Mouse (Mus musculus) left cerebral cortex, adult 9 months (tissue): ENCODE measurements at regions not wholly inside any gene's neighbourhood (a gene's known extent, or its start where the extent isn't known, plus 50 kb on each side); places are given as distances from the start of the nearest gene placed in this dataset.
"Not testable (repeated sequence)": the region's sequence is repeated elsewhere in the genome, so short reads cannot be mapped to it uniquely, and the experiment has no call there.

ENCODE experiments used
- DNase-seq, 2 experiments: peaks; one replicate each; pipeline ENCODE4 v3.0.0; 2022; ENCODE audit warnings: low spot score in 2 of 2

- no peak for DNase-seq
Observed at GRCm38 (mm10) chr16:73652976-73653690, 758.5 kb downstream of the Robo2 start.

GRCm38 (mm10) chr16:73647201-73647782 is 764.3 kb downstream of the Robo2 start:
- peak; percentile 18 to 25 for DNase-seq

- no peak for DNase-seq
Observed at GRCm38 (mm10) chr16:73613017-73613416, 798.6 kb downstream of the Robo2 start.

- no peak for DNase-seq
Observed at GRCm38 (mm10) chr16:73591421-73591820, 820.2 kb downstream of the Robo2 start.

- DNase-seq: no peak
Observed at GRCm38 (mm10) chr16:73561216-73561615, 850.4 kb downstream of the Robo2 start.

GRCm38 (mm10) chr16:73556940-73557339 is 854.7 kb downstream of the Robo2 start:
- no peak for DNase-seq

GRCm38 (mm10) chr16:73543651-73544050 is 868.0 kb downstream of the Robo2 start:
- no peak for DNase-seq

GRCm38 (mm10) chr16:73538040-73538439 is 873.6 kb downstream of the Robo2 start:
- DNase-seq: no peak

GRCm38 (mm10) chr16:73537541-73537940 is 874.1 kb downstream of the Robo2 start:
- DNase-seq: no peak

GRCm38 (mm10) chr16:73530191-73530590 is 881.4 kb downstream of the Robo2 start:
- DNase-seq: no peak

GRCm38 (mm10) chr16:73522931-73523330 is 888.7 kb downstream of the Robo2 start:
- DNase-seq: not testable (repeated sequence)

- DNase-seq: no peak
Observed at GRCm38 (mm10) chr16:73504759-73505158, 906.9 kb downstream of the Robo2 start.

GRCm38 (mm10) chr16:73498636-73499208 is 912.9 kb downstream of the Robo2 start:
- no peak for DNase-seq

- no peak for DNase-seq
Observed at GRCm38 (mm10) chr16:73483214-73483856, 928.3 kb downstream of the Robo2 start.

GRCm38 (mm10) chr16:73482176-73482575 is 929.4 kb downstream of the Robo2 start:
- no peak for DNase-seq

GRCm38 (mm10) chr16:73473502-73473901 is 938.1 kb downstream of the Robo2 start:
- DNase-seq: no peak

GRCm38 (mm10) chr16:73471547-73471946 is 940.1 kb downstream of the Robo2 start:
- no peak for DNase-seq

- DNase-seq: no peak
Observed at GRCm38 (mm10) chr16:73470535-73470934, 941.1 kb downstream of the Robo2 start.

GRCm38 (mm10) chr16:73466296-73466695 is 945.3 kb downstream of the Robo2 start:
- DNase-seq: no peak

GRCm38 (mm10) chr16:73462516-73462915 is 949.1 kb downstream of the Robo2 start:
- no peak for DNase-seq

- no peak for DNase-seq
Observed at GRCm38 (mm10) chr16:73450634-73451245, 960.9 kb downstream of the Robo2 start.

GRCm38 (mm10) chr16:73449836-73450235 is 961.8 kb downstream of the Robo2 start:
- DNase-seq: no peak
